Mouse (Mus musculus) kidney, adult 2 months (tissue): ENCODE measurements around the gene Gm7138.
"Not testable (repeated sequence)": the region's sequence is repeated elsewhere in the genome, so short reads cannot be mapped to it uniquely, and the experiment has no call there.

Source experiments
- CTCF ChIP-seq: fragments of 200-500 bp; conservative IDR thresholded peaks from 2 replicates; pipeline ENCODE4 v1.5.1; 2011; ENCODE audit warnings: low read depth, mild to moderate bottlenecking, control low read depth, low read length, moderate library complexity, mixed read lengths; ENCODE audit not compliant: insufficient read depth, insufficient read length
- POLR2A ChIP-seq: fragments of 200-500 bp; IDR thresholded peaks from one replicate; pipeline ENCODE4 v1.6.1; 2011; ENCODE audit warnings: low read depth, low read length, control low read depth

DNA sequence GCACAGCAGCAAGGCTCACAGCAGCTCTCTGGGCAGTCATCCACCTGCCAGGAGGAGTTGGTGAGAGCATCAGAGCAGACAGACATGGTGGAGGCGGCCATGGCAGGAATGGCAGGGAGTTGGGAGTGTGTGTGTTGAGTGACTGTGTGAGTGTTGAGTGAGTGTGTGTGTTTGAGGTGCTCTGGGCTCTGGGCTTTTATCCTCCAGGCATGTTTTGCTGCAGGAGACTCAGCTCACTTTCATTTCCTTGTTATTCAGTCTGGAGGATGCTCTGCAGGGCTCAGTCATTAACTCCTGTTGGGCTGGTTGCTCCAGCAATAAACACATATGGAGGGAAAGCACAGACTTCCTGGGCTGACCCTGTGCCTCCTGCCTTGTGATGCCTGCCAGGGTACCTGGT, at the start of gene Gm7138:
- TF ChIP-seq CTCF, POLR2A: not testable (repeated sequence)
